Mouse (Mus musculus): ENCODE results near the gene Calml4. TPM values are rescaled to one million over a fixed set of nuclear protein-coding genes. Genes with fewer than 3 reads are reported as not detected.
"Not testable (repeated sequence)": the region's sequence is repeated elsewhere in the genome, so short reads cannot be mapped to it uniquely, and the experiment has no call there.

The Calml4 gene
- total RNA-seq (2014; fragmentation: Nextera tagmentation) (4.0 and 5.8 TPM in 2 replicates), total RNA-seq (2017) (2.2 TPM in 1 of 2 replicates, not detected in the other)

DNA sequence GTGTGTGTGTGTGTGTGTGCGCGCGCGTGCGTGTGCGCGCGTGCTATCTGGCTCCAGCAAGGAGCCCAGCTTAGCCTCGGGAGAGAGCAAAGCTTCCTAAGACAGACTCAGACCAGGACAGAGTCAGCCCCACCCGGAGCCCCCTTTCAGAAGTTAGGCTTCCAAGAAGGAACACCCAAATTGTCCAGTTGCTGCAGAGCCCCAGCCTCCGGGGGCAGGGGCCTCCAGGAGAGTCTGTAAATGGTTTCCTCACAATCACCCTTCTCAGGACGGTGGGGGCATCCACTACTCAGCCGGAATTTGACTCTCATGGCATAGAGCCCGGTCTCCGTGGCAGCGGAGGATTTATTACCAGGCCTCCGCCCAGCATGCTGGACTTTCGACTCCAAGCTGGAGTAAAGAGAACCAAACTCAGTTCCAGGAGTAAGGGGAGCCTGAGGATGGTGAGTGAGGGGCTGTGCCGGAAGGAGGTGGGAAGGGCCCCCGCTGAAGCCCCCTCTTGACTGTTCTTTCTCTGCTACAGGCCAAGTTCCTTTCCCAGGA is at the start of gene Calml4:
Calml4 (plus strand) TSS at position 362 of the 543 bp plus-strand sequence.
- ATAC-seq (replicated peaks; ENCODE audit: low FRiP score, low TSS enrichment, poor library complexity, severe bottlenecking) = peak; percentile 67

DNA sequence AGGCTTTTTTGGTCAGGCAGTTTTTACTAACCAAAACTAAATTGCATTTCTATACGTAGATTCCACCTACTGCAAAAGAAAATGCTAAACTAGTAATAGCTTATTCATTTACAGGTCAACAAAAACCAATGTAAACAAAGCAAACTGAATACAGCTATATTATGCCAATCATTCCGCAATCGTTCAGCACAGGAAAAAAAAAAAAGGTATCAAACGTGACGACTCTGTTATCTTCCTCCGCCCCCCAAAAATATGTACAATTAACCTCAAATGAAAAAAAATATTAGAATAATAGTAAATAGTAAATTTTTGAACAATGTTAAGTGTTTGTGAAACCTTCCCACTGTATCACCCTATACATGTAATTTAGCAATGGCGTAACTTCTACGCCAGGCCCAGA is 47.8 kb upstream of the Calml4 start:
- no peak for ATAC-seq (replicated peaks; ENCODE audit: low FRiP score, low TSS enrichment, poor library complexity, severe bottlenecking)

GRCm38 (mm10) chr9:62810543-62811515 is 47.1 kb upstream of the Calml4 start:
- ATAC-seq (replicated peaks; ENCODE audit: low FRiP score, low TSS enrichment, poor library complexity, severe bottlenecking) = peak; percentile 72

GRCm38 (mm10) chr9:62811516-62812121 is 46.3 kb upstream of the Calml4 start, which contains the start of gene Fem1b:
TSS of gene Fem1b (minus strand) at chr9:62811934.
- ATAC-seq (replicated peaks; ENCODE audit: low FRiP score, low TSS enrichment, poor library complexity, severe bottlenecking) = peak; percentile 77

DNA sequence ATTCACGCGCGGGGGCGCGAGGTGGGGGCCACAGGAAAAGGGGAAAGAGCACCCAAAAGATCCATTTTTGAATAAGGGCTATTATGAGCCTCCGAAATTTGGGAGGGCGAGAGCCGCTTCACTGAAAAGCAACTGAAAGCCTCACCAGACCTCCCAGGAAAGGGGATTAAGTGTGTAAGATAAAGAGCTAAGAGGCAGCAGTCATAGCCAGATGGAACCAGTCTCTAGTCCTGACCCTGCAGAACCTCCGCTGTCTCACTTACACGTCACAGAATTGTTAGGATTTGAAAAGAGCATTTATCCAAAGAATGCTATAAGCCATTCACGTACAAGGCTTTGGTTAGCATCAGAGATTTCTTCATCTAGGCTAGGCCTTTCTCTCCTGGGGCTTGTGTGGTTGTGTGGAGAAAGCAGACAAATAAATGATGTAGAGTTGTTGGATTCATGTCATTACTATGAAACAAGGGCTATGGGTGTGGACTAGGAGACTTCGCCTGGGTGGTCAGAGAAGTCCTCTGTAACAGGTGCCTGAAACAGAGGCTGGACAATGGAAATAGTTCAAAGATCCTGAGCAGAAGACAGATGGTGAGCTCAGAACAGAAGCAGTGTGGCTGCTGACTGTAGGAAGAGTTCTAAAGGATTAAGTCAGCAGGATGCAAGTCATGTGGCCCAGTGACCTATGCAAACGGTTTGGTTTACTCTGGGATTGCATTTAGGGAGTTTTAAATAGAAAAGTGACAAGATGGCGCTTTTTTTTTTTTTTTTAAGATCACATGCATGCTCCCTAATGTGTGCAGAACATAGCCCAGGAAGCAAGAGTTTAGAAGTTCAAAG is 45.4 kb upstream of the Calml4 start:
- peak; percentile 2; the same call in 1 of the 2 replicates for ATAC-seq (replicated peaks; ENCODE audit: low FRiP score, low TSS enrichment, poor library complexity, severe bottlenecking)

DNA sequence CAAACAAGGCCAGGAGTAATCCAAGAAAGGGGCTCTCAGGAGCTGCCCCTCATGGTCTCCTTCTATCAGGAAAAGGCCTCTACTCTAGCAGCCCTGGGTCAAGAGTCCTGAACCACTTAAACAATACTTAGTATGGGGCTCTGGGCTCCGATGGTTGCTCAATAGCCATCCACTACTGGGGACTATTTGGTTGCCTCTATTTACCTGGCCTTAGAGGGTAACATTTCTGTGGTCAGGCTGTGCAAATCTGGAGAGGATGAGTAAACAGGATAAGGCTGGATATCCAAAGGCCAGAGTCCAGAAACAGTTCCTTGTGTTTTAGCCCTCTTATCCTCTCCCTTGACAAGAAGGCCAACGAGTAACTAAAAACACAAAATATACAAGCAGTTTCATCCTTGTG is 43.1 kb upstream of the Calml4 start:
- ATAC-seq (replicated peaks; ENCODE audit: low FRiP score, low TSS enrichment, poor library complexity, severe bottlenecking) = no peak

DNA sequence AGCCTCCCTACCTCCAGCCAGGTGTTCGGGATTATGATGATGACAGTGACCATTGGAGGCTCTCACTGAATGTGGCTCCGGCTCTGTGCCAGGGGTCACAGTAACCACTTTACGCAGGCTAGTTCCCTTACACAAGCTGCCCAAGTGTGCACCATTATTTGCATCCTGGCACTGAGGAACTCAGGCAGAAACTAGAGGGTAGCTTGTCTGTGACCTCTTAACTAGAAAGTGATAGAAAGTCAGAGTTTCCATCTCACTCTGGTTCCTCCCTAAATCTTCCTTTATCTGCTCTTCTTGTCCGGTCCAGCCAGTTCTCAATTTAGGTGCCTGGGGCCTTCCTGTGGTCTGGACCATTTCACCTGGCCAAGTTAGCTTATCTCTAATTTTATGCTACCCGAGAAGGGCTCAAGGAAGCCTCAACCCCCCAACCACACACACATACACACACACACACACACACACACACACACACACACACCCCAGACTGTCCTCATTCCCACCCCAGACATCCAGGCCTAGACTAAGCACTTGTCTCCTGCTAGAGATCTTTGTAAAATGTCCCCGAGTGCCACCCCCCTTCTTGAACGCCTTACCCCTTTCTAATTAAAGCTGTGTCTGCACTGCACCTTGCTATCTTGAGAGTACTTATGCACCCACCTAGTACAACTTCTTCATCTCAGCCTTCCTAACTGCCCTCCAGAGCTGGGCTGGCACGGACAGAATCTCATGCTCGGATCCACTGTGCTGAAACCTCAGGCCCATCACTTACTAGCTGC is 41.4 kb upstream of the Calml4 start:
- no peak for ATAC-seq (replicated peaks; ENCODE audit: low FRiP score, low TSS enrichment, poor library complexity, severe bottlenecking)

GRCm38 (mm10) chr9:62817099-62817571 is 40.7 kb upstream of the Calml4 start:
- no peak for ATAC-seq (replicated peaks; ENCODE audit: low FRiP score, low TSS enrichment, poor library complexity, severe bottlenecking)

DNA sequence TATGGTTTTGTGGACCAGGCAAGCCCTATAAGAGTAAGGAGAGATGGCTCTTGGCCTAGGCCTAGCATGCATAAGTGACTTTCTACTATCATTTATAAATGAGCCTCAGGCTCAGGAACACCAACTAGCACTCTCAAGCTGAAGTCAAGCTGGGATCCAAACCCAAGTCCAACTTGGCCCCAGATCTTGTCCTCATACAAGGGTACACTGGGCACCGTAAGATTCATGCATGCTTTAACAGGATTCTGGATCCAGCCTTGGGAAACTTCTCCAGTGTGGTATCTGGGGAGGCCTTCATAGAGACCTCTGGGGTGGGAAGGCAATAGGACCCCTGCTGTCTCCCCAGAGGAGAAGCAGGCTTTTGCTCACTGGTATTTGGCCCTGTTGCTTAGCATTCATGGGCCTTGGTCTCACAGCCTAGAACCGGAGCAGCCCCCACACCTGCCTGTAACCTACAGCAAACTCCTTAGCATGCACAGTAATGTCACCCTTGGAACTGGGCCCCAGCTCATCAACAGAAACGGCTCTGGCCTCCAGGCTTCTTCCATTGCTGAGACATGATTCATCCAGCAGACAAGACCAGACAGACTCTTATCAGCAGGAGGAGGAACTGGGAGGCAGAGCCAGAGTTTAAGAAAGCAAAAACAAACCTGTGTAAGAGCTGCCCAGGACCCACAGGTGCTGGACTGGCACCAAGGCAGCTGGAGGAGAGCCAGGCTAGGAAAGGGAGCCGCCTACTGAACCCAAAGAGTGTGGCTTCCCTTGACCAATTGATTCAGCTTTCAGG is 39.9 kb upstream of the Calml4 start:
- ATAC-seq (replicated peaks; ENCODE audit: low FRiP score, low TSS enrichment, poor library complexity, severe bottlenecking) = peak; percentile 37; the same call in 1 of the 2 replicates

GRCm38 (mm10) chr9:62819494-62819893 is 38.4 kb upstream of the Calml4 start:
- no peak for ATAC-seq (replicated peaks; ENCODE audit: low FRiP score, low TSS enrichment, poor library complexity, severe bottlenecking)

DNA sequence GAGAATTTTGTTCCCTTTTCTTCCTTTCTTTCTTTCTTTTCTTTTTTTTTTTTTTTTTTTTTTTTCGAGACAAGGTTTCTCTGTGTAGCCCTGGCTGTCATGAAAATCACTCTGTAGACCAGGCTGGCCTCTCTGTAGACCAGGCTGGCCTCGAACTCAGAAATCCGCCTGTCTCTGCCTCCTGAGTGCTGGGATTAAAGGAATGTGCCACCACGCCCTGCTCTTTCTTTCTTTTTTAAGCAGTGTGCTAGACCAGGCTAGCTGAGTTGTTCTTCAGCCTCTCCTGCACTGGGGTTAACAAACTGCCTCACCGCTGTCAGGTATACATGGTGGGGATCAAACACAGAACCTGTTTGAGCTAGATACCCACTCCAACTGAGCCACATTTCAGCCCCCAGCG is 38.0 kb upstream of the Calml4 start:
- ATAC-seq (replicated peaks; ENCODE audit: low FRiP score, low TSS enrichment, poor library complexity, severe bottlenecking) = not testable (repeated sequence)

DNA sequence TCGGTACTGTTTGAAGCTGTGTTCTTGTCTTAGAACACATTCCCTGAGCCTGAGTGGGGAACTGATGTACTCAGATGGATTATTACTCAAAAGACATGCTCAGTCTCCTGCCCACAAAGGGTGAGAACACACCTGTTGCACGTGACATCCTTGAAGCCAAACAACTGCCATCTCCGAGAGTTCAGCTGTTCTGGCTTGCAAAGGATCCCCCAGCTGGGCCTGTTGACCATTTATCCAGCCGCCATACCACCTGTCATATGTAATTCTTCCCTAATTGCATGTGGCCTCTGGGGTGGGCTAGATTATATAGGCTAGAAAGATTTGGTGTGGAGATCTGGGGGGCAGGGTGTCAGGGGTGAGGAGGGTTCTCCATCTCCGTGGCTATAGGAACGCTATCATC is 37.1 kb upstream of the Calml4 start:
- ATAC-seq (replicated peaks; ENCODE audit: low FRiP score, low TSS enrichment, poor library complexity, severe bottlenecking) = no peak

- ATAC-seq (replicated peaks; ENCODE audit: low FRiP score, low TSS enrichment, poor library complexity, severe bottlenecking) = no peak
Observed at GRCm38 (mm10) chr9:62821811-62822210, 36.1 kb upstream of the Calml4 start.

GRCm38 (mm10) chr9:62825791-62826393 is 32.0 kb upstream of the Calml4 start:
- no peak for ATAC-seq (replicated peaks; ENCODE audit: low FRiP score, low TSS enrichment, poor library complexity, severe bottlenecking)

DNA sequence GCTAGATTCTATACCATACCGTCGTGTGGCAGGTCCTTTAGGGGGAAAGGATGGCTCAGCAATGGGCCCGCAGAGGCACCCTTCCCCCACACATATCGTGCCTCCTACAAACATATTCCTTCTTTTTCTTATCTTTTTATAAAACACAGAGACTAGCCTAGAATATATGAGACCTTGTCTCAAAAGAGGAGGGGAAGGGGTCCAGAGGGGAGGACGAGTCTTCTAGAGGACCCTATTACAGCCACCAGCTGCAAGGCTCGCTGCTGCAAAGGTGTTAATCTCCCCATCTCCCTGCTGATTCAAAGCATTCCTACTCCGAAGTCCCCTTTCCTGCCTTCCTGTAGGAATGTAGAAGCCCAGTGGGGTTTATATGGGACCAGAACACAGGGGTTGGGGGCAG is 31.4 kb upstream of the Calml4 start:
- no peak for ATAC-seq (replicated peaks; ENCODE audit: low FRiP score, low TSS enrichment, poor library complexity, severe bottlenecking)

DNA sequence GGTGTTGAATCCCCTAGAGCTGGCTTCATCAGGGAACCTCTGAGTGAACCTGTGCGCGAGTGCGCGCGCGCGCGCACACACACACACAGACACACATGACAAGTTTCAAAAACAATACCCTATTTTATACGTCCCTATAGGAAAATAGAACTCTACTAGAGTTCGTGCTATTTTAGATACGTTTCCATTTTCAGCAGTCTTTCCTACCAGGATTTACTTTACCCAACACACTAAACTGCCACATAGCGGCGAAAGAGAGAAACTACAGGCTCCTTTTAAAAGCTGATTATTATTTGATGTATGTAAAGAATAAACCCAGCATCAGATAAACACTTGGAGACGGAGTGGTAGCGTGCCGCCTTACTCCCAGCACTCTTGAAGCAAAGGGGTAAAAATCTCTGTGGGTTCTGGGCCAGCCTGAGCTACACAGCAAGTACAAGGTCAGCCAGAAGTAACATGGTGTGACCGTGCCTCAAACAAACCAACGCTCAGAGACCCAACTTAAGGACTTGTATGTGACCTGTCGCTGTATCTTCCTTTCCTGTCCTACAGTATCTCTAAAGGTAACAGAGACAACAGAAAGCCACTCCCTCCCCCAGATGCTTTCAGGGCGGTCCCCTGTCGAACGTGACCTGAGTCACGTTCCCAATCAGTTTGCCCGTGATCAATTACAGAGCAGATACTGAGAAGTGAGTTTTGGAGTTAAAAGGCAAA is 29.8 kb upstream of the Calml4 start:
- peak; percentile 46 for ATAC-seq (replicated peaks; ENCODE audit: low FRiP score, low TSS enrichment, poor library complexity, severe bottlenecking)

- peak; percentile 97 for ATAC-seq (replicated peaks; ENCODE audit: low FRiP score, low TSS enrichment, poor library complexity, severe bottlenecking)
Observed at GRCm38 (mm10) chr9:62828662-62829086, 29.2 kb upstream of the Calml4 start.

Data from megakaryocyte-erythroid progenitor cell, adult 5-6 weeks (primary cell).